Mouse (Mus musculus): Measurements from ENCODE around the gene Pclaf.

Gene Pclaf

GRCm38 (mm10) chr9:65890143-65890628 lies at the start of gene Pclaf:
Gene Pclaf (plus strand): TSS chr9:65890237.
- DNase-seq (ENCODE audit: low spot score), result peak; percentile 87

- no peak for DNase-seq (ENCODE audit: low spot score)
These were observed 45.4 kb upstream of the Pclaf start for GRCm38 (mm10) chr9:65844421-65845165.

- DNase-seq (ENCODE audit: low spot score), result no peak
These were observed 41.9 kb upstream of the Pclaf start for GRCm38 (mm10) chr9:65848154-65848553.

- DNase-seq (ENCODE audit: low spot score), result no peak
These were observed 39.8 kb upstream of the Pclaf start for GRCm38 (mm10) chr9:65850203-65850602.

DNA sequence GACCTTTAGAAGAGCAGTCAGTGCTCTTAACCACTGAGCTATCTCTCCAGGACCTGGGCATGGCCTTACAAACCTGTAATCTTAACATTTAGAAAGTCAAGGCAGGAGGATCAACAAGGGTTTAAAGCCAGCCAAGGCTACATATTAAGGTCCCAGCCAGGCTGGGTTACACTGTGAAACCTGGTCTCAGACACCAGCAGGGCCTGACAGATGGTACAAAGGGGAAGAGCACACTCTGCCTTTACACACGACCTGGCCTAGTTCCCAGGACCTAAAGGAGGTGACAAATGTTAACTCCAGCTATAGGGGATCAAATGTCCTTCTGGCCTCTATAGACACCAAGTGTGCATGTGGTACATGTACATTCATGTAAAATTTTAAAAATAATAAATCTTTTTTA lies 30.4 kb upstream of the Pclaf start:
- DNase-seq (ENCODE audit: low spot score), result no peak

- peak; percentile 85 for DNase-seq (ENCODE audit: low spot score)
These were observed 5.3 kb upstream of the Pclaf start for GRCm38 (mm10) chr9:65884564-65885315.

GRCm38 (mm10) chr9:65891126-65891525 lies 1.1 kb downstream of the Pclaf start:
- no peak for DNase-seq (ENCODE audit: low spot score)

DNA sequence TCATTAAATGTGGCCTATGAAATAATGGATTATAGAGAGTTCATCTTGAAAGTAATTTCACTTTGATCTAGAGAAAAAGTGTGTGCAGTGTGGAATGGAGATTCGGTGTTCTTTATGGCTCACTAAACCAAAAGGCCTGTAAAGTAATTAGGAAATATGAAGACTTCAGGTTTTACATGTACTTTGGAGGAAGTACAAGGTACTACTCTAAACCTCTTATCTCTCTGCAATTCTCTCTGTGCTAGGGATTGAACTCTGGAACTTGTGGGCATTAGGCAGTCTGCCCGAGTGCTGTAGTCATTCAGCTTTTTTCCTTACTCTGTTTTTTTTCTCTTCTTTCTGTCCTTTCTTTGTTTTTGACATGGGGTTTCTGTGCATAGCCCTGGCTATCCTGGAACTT lies 6.9 kb downstream of the Pclaf start:
- DNase-seq (ENCODE audit: low spot score), result no peak

DNA sequence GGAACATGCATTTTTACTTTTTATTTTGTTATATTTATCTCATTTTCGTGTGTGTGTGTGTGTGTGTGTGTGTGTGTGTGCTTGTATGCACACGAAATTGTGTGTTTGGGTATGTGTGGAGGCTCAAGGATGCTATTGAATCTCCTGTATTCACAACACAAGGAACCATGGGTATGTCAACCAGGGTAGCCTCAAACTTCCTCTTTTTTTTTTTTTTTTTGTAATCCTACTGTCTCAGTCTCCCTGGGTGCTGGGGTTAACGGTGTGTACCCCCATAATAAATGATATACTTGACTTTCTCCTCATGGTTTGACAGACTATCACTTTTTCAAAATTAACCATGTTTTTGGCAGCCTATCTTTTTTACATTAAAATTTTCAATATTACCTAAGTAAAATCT lies 12.8 kb downstream of the Pclaf start:
- DNase-seq (ENCODE audit: low spot score), result no peak

- no peak for DNase-seq (ENCODE audit: low spot score)
These were observed 13.4 kb downstream of the Pclaf start for GRCm38 (mm10) chr9:65903419-65903818.

DNA sequence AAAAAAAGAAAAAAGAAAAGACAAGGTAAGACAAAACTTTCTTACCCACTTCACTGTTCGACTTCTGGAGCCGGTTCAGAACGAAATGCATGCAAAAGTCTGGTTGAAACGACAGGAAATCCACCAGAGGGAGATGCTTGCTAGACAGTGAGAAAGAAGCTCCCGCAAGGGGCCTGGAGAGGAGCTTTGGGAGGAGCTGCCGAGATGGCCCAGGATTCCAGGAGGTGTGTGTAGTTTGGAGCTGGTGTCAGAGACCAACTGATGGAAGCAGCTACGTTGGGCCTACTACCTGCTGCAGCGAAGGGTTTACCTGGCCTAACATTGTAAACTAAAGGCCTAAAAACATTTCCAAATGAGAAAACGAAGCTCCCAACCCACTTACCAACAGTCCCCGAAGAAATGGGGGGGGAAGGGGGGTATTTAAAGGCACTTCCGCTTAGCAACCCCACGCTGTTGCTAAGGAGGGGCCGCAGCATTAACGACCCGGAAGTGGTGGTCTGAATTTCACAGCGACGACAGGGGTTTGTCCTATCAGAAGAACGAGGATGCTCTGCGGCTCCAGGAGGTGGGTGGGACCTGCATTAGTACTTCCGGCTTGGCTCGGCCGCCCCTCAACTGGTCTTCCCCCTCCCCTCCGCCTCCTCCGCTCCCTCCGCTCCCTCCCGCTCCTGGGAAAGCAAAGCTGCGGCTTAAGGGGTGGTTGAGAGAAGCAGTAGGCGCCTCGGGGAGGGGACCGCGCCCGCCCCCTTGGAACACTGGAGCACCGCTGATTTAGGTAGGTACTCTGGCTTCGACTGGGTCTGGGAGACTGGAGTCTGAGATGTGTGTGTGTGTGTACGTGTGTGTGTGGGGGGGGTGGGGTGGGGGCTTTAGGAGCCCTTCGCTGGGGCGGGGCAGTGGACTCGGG lies 18.6 kb downstream of the Pclaf start, which contains the start of the genes Trip4 and Csnk1g1:
Gene Trip4 (minus strand): TSS at position 401 of the 907 bp plus-strand sequence.
Gene Csnk1g1 (plus strand): TSS at position 531 of the 907 bp plus-strand sequence.
- peak; percentile 87 for DNase-seq (ENCODE audit: low spot score)

DNA sequence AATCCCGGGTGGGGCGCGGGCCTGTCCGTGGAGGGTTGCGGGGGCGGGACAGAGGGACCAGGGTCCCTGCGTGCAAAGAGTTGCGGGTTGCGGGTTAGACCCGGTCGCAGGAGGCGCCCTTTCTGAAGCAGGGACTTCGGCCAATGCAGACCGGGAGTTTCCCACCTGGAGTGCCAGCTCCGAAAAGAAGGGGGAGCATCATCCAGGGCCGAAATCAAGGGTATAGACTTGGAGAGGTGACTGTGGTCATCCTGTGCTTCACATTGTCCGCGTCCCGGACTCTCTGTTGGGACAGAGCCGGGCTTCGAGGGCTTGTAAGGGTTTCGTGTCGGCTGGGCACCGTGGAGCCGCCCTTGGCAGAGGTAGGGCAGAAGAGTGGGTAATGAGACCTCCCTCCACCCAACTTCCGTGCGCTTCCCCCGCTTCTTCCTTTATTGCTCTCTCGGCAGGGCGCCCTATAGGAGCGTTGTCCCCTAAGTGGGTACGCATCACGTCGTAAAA lies 19.3 kb downstream of the Pclaf start:
- DNase-seq (ENCODE audit: low spot score), result no peak

DNA sequence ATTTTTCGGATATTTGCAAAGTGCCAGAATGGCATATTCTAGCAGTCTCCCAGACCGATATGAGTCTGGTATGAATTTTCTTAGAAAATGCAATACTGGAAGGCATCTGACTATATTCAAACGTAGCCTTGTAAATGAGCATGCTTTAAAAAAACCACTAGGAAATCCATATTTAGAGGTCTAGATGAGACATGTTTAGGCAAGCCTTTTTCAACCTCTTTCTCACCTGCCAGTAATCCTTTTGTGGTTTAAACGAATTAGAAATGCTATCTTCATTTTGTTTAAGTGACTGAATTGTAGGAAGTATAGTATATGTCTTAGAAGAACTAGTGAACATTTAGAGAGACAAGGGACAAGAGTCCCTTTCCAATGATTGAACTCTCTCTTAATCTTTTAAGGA lies 19.8 kb downstream of the Pclaf start:
- DNase-seq (ENCODE audit: low spot score), result no peak

DNA sequence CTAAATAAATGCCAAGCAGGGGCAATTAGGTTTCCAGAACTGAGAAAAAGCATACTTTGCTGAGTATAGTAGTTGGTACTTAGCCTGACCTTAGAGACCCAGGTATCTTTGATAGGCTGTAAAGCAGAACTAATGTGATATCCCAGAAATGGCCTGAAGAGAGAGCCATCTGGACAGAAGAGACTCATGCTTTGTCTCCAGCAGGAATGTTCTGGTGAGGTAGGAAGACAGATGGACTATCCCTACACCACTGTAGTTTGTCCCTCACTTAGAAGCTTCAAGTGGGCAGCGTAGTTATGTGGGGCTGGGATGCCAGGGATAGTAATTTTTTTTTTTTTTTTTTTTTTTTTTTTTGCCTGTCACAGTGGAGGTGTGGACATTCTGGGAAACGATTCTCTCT lies 23.9 kb downstream of the Pclaf start:
- no peak for DNase-seq (ENCODE audit: low spot score)

GRCm38 (mm10) chr9:65917015-65917414 lies 27.0 kb downstream of the Pclaf start:
- DNase-seq (ENCODE audit: low spot score), result peak; percentile 11

DNA sequence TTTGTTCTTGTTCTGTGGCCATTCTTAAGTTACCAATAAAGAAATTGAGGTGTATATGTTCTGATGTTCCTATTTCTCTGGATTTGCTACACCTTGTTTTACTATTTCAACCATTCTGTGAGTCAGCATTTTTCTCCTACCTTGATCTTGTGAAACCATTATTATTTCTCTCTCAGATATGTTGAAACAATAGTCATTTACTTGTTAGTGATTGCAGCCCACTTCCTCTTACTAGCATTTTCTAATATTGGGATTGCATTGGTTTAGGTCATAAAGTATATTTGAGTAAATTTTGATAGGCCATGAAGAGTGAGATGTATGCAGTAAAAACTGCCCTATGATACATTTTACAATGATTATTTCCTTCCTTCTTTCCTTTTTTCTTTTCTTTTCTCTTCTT lies 38.4 kb downstream of the Pclaf start:
- no peak for DNase-seq (ENCODE audit: low spot score)

- no peak for DNase-seq (ENCODE audit: low spot score)
These were observed 39.8 kb downstream of the Pclaf start for GRCm38 (mm10) chr9:65929826-65930225.

- DNase-seq (ENCODE audit: low spot score), result no peak
These were observed 47.5 kb downstream of the Pclaf start for GRCm38 (mm10) chr9:65937566-65937965.

- no peak for DNase-seq (ENCODE audit: low spot score)
These were observed 61.1 kb downstream of the Pclaf start for GRCm38 (mm10) chr9:65951082-65951587.

Data from c-Kit-positive CD71-positive TER-119-positive erythroid progenitor cells, embryonic 14.5 days (primary cell).